Mouse (Mus musculus) central nervous system, embryonic 11.5 days (tissue): ENCODE measurements around the gene Olfr872. TPM values are rescaled to one million over a fixed set of nuclear protein-coding genes. Genes with fewer than 3 reads are reported as not detected.

Source experiments
- polyA plus RNA-seq: library from polyadenylated mRNA; depleted of rRNA; stranded (reverse); fragments of >200 nt; gene quantifications from 2 replicates; pipeline ENCODE4 v1.2.3, GENCODE M21; 2012; rRNA removed

The Olfr872 gene
- polyA plus RNA-seq, result not detected in 2 replicates

GRCm38 (mm10) chr9:20236819-20237218, at the start of gene Olfr872:
Gene Olfr872, plus strand, starts transcription at chr9:20237119.

GRCm38 (mm10) chr9:20211907-20212306, 25.0 kb upstream of the Olfr872 start, which contains the start of gene Olfr871:
Gene Olfr871, plus strand, starts transcription at chr9:20212207.

DNA sequence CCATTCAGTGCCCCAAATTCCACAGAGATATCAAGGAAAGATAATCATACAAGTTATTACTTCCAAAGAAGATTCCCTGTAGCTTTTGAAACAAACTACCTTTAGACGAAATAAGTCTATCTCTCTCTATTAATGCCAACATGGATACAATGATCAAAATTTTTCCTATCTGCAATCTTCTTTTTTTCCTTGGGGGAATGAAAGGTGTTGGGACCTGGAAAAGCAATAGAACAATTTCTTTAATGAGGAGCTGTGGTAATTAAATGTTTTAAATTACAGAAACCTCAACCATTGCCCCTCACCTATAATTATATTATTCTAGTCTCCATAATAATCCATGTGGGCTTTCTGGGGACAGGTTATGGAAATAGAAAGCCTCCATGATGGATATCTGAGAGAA, 45.1 kb downstream of the Olfr872 start, which contains the start of gene Olfr39:
Gene Olfr39, plus strand, starts transcription at position 301 of the 400 bp plus-strand sequence.

DNA sequence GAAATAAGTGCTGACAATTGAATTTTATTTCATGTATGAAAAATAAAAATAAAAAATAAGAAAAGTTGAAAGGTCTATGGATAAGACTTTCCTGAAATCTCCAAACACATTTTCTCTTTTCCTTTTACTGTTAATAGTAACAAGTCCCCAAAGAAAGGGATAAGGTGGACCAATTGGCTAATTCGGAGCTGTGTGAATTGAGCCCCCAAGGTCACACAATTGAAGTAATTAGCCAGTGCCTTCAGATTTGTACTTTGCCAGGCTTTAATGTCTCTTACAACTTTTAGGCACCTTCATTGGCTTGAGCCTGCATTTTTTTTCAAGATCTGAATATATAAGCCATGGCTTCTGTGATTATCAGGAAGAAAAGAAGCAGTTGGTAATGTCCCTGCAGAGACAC, 61.3 kb downstream of the Olfr872 start, which contains the start of gene Olfr873:
Gene Olfr873, plus strand, starts transcription at position 301 of the 400 bp plus-strand sequence.

Other genes with a start within 250 kb of the Olfr872 start
- gene Olfr866, start 209.1 kb upstream of the Olfr872 start, polyA plus RNA-seq, result not detected in 2 replicates
- gene Olfr867, start 179.6 kb upstream of the Olfr872 start, polyA plus RNA-seq, result not detected in 2 replicates
- not detected in 2 replicates for gene Olfr868, start 138.5 kb upstream of the Olfr872 start, polyA plus RNA-seq
- gene Olfr869, start 108.1 kb upstream of the Olfr872 start, polyA plus RNA-seq, result not detected in 2 replicates
- not detected in 2 replicates for gene Olfr870, start 63.1 kb upstream of the Olfr872 start, polyA plus RNA-seq
- not detected in 2 replicates for gene Olfr871, start 24.9 kb upstream of the Olfr872 start, polyA plus RNA-seq
- gene Olfr39, start 45.2 kb downstream of the Olfr872 start, polyA plus RNA-seq, result not detected in 2 replicates
- gene Olfr873, start 61.4 kb downstream of the Olfr872 start, polyA plus RNA-seq, result not detected in 2 replicates
- 0.02 TPM in 1 of 2 replicates, not detected in the other for gene Olfr18, start 99.0 kb downstream of the Olfr872 start, polyA plus RNA-seq
- gene Zfp560, start 148.1 kb downstream of the Olfr872 start, polyA plus RNA-seq, result 8.4 and 25.4 TPM in 2 replicates
- 14.0 and 22.5 TPM in 2 replicates for gene Zfp26, start 223.0 kb downstream of the Olfr872 start, polyA plus RNA-seq